Mouse (Mus musculus): ENCODE results near the gene Tns1. TPM values are rescaled to one million over a fixed set of nuclear protein-coding genes. Genes with fewer than 3 reads are reported as not detected.
A peak's percentile ranks its signal among the peaks of the same experiment; 100 is the strongest.

Tns1 gene
- polyA plus RNA-seq, 1 experiment from 2014 or later = 20.3 TPM

GRCm38 (mm10) chr1:74042711-74043467 is 81.4 kb downstream of the Tns1 start:
- no peak overlapping the region for H3K9ac ChIP-seq
- H3K4me2 ChIP-seq = no peak overlapping the region
- no peaks in the 10 kb centered on the region for H3K36me3 ChIP-seq (replicated peaks)
- H3K27ac ChIP-seq (replicated peaks) = peak overlapping the region; percentile 65
- no peaks in the 10 kb centered on the region for H3K9me3 ChIP-seq (replicated peaks)
- WGBS (ENCODE audit: insufficient replicate concordance) = 41% methylated on average over 3 of the region's 3 CpGs
- no peak for ATAC-seq (ENCODE audit: insufficient read depth)
- H3K4me3 ChIP-seq (replicated peaks) = no peak overlapping the region
- H3K4me1 ChIP-seq (replicated peaks) = peaks cover 67% of the 10 kb centered on the region
- peaks cover 4% of the 10 kb centered on the region for H3K27me3 ChIP-seq

DNA sequence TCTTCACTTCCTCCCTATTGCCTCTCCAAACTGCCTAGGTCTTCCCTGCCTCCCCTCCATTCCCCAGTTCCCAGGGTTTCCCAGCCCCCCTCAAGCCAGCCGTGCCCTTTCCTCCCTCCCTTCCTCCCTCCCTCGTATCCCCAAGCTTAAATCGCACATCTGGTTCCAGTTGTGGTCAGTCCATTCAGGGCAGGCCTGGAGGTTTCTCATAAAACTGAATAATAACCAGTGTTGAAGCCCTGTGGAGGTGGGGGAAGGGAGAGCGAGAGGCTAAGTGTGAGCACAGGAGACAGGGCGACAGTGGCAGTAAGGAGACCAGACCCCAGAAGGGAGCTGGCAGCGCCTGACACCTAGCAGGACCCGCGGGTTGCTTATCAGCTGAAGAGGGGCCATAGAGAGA is 82.6 kb downstream of the Tns1 start:
- Histone ChIP-seq H3K36me3 (replicated peaks) (no peaks in the 10 kb centered on the region), H3K9me3 (replicated peaks) (no peaks in the 10 kb centered on the region), H3K9ac (peak overlapping the region; percentile 6; the same call in 1 of the 2 replicates), H3K4me1 (replicated peaks) (peaks cover 64% of the 10 kb centered on the region), H3K4me2 (peak overlapping the region; percentile 52), H3K4me3 (replicated peaks) (no peak overlapping the region), H3K27me3 (peaks cover 15% of the 10 kb centered on the region), H3K27ac (replicated peaks) (peak overlapping the region; percentile 65)
- WGBS (ENCODE audit: insufficient replicate concordance) = 18% methylated on average over 8 of the region's 8 CpGs
- no peak for ATAC-seq (ENCODE audit: insufficient read depth)

GRCm38 (mm10) chr1:74041178-74041577 is 83.1 kb downstream of the Tns1 start:
- Histone ChIP-seq H3K9ac (no peak overlapping the region), H3K36me3 (replicated peaks) (no peaks in the 10 kb centered on the region), H3K9me3 (replicated peaks) (no peaks in the 10 kb centered on the region), H3K27me3 (peaks cover 20% of the 10 kb centered on the region), H3K4me3 (replicated peaks) (no peak overlapping the region), H3K4me2 (peak overlapping the region; percentile 52), H3K4me1 (replicated peaks) (peaks cover 63% of the 10 kb centered on the region), H3K27ac (replicated peaks) (peak overlapping the region; percentile 65)
- ATAC-seq (ENCODE audit: insufficient read depth) = peak; percentile 68
- 33% methylated on average over 7 of the region's 7 CpGs for WGBS (ENCODE audit: insufficient replicate concordance)

GRCm38 (mm10) chr1:74036560-74037390 is 87.5 kb downstream of the Tns1 start:
- peak overlapping the region; percentile 37 for H3K9ac ChIP-seq
- H3K4me2 ChIP-seq = peak overlapping the region; percentile 68
- WGBS (ENCODE audit: insufficient replicate concordance) = 3% methylated on average over 40 of the region's 40 CpGs
- H3K9me3 ChIP-seq (replicated peaks) = no peaks in the 10 kb centered on the region
- no peaks in the 10 kb centered on the region for H3K36me3 ChIP-seq (replicated peaks)
- H3K27me3 ChIP-seq = peaks cover 39% of the 10 kb centered on the region
- peaks cover 27% of the 10 kb centered on the region for H3K4me1 ChIP-seq (replicated peaks)
- peak; percentile 43 for ATAC-seq (ENCODE audit: insufficient read depth)
- H3K27ac ChIP-seq (replicated peaks) = no peak overlapping the region
- H3K4me3 ChIP-seq (replicated peaks) = peak overlapping the region; percentile 54

- 43% methylated on average over 3 of the region's 3 CpGs for WGBS (ENCODE audit: insufficient replicate concordance)
- H3K9ac ChIP-seq = no peak overlapping the region
- H3K27me3 ChIP-seq = peaks cover 39% of the 10 kb centered on the region
These were observed 88.2 kb downstream of the Tns1 start for GRCm38 (mm10) chr1:74035912-74036489.

GRCm38 (mm10) chr1:74035487-74035886 is 88.8 kb downstream of the Tns1 start:
- no peak overlapping the region for H3K27ac ChIP-seq (replicated peaks)
- H3K4me3 ChIP-seq (replicated peaks) = peak overlapping the region; percentile 54; the same call in 1 of the 2 replicates
- peaks cover 14% of the 10 kb centered on the region for H3K4me1 ChIP-seq (replicated peaks)
- no peaks in the 10 kb centered on the region for H3K36me3 ChIP-seq (replicated peaks)
- H3K9ac ChIP-seq = no peak overlapping the region
- ATAC-seq (ENCODE audit: insufficient read depth) = no peak
- H3K9me3 ChIP-seq (replicated peaks) = no peaks in the 10 kb centered on the region
- peak overlapping the region; percentile 68 for H3K4me2 ChIP-seq
- 46% methylated on average over 4 of the region's 4 CpGs for WGBS (ENCODE audit: insufficient replicate concordance)
- peaks cover 39% of the 10 kb centered on the region for H3K27me3 ChIP-seq

More at GRCm38 (mm10) chr1:74035912-74036489, 88.2 kb downstream of the Tns1 start:
- H3K4me3 ChIP-seq (replicated peaks) = peak overlapping the region; percentile 54
- H3K9me3 ChIP-seq (replicated peaks) = no peaks in the 10 kb centered on the region
- no peaks in the 10 kb centered on the region for H3K36me3 ChIP-seq (replicated peaks)
- H3K4me2 ChIP-seq = peak overlapping the region; percentile 68
- no peak for ATAC-seq (ENCODE audit: insufficient read depth)
- no peak overlapping the region for H3K27ac ChIP-seq (replicated peaks)
- H3K4me1 ChIP-seq (replicated peaks) = peaks cover 19% of the 10 kb centered on the region

GRCm38 (mm10) chr1:74034736-74035135 is 89.5 kb downstream of the Tns1 start:
- no peaks in the 10 kb centered on the region for H3K9me3 ChIP-seq (replicated peaks)
- H3K9ac ChIP-seq = no peak overlapping the region
- no peak for ATAC-seq (ENCODE audit: insufficient read depth)
- H3K4me2 ChIP-seq = no peak overlapping the region; the same call in 1 of the 2 replicates
- H3K27me3 ChIP-seq = peaks cover 39% of the 10 kb centered on the region
- no peak overlapping the region for H3K4me3 ChIP-seq (replicated peaks)
- H3K4me1 ChIP-seq (replicated peaks) = peaks cover 16% of the 10 kb centered on the region
- no peak overlapping the region for H3K27ac ChIP-seq (replicated peaks)
- WGBS (ENCODE audit: insufficient replicate concordance) = 28% methylated on average over 2 of the region's 2 CpGs
- H3K36me3 ChIP-seq (replicated peaks) = no peaks in the 10 kb centered on the region

GRCm38 (mm10) chr1:74034211-74034610 is 90.0 kb downstream of the Tns1 start:
- Histone ChIP-seq H3K36me3 (replicated peaks) (no peaks in the 10 kb centered on the region), H3K9ac (no peak overlapping the region), H3K27ac (replicated peaks) (no peak overlapping the region), H3K9me3 (replicated peaks) (no peaks in the 10 kb centered on the region), H3K4me3 (replicated peaks) (no peak overlapping the region), H3K27me3 (peaks cover 40% of the 10 kb centered on the region), H3K4me2 (no peak overlapping the region), H3K4me1 (replicated peaks) (peaks cover 21% of the 10 kb centered on the region)
- no peak for ATAC-seq (ENCODE audit: insufficient read depth)

DNA sequence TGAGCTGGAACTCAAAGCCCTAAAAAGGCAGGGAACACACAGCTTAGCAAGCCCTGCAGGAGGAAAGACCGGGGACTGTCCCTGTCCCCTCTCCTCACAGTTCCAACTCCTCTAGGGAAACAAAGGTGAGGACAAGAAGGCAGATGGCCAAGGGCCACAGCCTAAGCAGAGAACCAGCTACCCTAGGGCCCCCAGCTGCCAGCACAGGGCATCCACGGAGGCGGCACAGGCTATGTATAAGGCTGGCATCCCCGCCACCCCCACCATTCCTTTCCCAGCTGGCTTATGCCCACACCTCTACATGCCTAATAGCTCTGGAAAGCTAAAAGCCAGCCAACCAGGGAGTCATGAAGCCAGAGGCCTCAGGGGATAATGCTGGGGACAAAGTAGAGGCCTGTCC is 90.8 kb downstream of the Tns1 start:
- ATAC-seq (ENCODE audit: insufficient read depth) = no peak
- H3K4me2 ChIP-seq = no peak overlapping the region
- no peak overlapping the region for H3K27ac ChIP-seq (replicated peaks)
- H3K36me3 ChIP-seq (replicated peaks) = no peaks in the 10 kb centered on the region
- H3K4me1 ChIP-seq (replicated peaks) = peaks cover 25% of the 10 kb centered on the region
- no peaks in the 10 kb centered on the region for H3K9me3 ChIP-seq (replicated peaks)
- H3K9ac ChIP-seq = no peak overlapping the region
- H3K4me3 ChIP-seq (replicated peaks) = no peak overlapping the region
- WGBS (ENCODE audit: insufficient replicate concordance) = 60% methylated on average over 4 of the region's 4 CpGs
- peaks cover 45% of the 10 kb centered on the region for H3K27me3 ChIP-seq

DNA sequence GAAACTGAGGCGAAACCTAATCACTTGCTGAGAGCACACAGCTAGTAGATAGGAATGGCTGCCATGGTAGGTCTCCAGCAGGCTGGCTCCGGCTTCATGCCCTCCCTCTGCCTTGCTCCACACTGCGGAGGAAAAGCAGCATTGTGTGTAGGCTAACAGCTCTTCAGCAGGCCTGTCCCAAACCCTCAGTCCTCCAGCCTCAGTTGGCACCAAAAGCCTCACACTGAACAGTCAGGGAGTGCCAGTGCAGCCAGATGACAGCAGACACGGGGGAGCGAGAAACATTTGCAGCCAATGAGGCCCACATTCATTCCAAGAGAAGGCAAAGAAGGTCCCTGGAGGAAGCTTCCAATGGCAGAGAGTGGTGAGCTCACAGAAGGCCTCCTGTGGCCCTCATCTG is 91.3 kb downstream of the Tns1 start:
- ATAC-seq (ENCODE audit: insufficient read depth) = no peak
- no peaks in the 10 kb centered on the region for H3K36me3 ChIP-seq (replicated peaks)
- 80% methylated on average over 5 of the region's 5 CpGs for WGBS (ENCODE audit: insufficient replicate concordance)
- peaks cover 25% of the 10 kb centered on the region for H3K4me1 ChIP-seq (replicated peaks)
- peaks cover 42% of the 10 kb centered on the region for H3K27me3 ChIP-seq
- no peak overlapping the region for H3K4me2 ChIP-seq
- no peak overlapping the region for H3K9ac ChIP-seq
- no peak overlapping the region for H3K27ac ChIP-seq (replicated peaks)
- no peaks in the 10 kb centered on the region for H3K9me3 ChIP-seq (replicated peaks)
- no peak overlapping the region for H3K4me3 ChIP-seq (replicated peaks)

All from liver, embryonic 15.5 days (tissue).